Mouse (Mus musculus) heart, postnatal 10 days (tissue): ENCODE data around the gene Vat1. TPM values are rescaled to one million over a fixed set of nuclear protein-coding genes. Genes with fewer than 3 reads are reported as not detected.
A peak's percentile ranks its signal among the peaks of the same experiment; 100 is the strongest.
"Not testable (repeated sequence)": the region's sequence is repeated elsewhere in the genome, so short reads cannot be mapped to it uniquely, and the experiment has no call there.

ENCODE experiments used
- DNase-seq, 2 experiments: peaks; one replicate each; pipeline ENCODE4 v3.0.0; 2021
- intact Hi-C: fragments of 180-260 bp; cut with DNase I; formaldehyde crosslinking; loops from one replicate; pipeline ENCODE4 v1.15.1; 2025
- total RNA-seq, 2 experiments: library from RNA; stranded (reverse); gene quantifications; 2 replicates each; pipeline ENCODE4 v1.2.3; 2021

The Vat1 gene
- total RNA-seq, 2 experiments from 2014 or later = 50.1 to 50.4 TPM

DNA sequence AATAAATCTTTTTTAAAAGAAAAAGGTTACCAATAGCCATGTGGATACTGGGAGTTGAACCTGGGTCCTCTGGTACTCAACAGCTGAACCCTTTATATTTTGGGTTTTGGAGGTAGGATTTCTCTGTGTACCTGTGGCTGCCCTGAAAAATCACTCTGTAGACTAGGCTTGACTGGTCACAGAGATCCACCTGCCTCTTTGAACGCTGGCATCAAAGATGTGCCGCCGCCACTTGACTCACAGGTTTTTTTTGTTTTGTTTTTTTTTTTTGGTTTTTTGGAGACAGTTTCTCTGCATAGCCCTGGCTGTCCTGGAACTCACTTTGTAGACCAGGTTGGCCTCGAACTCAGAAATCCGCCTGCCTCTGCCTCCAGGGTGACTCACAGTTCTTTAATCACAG is 18.2 kb downstream of the Vat1 start:
- DNase-seq = no peak
- intact Hi-C loops = loop anchor here (2.0 kb wide), 1 partner anchor 15 kb away; no protein-coding TSS in a partner anchor

DNA sequence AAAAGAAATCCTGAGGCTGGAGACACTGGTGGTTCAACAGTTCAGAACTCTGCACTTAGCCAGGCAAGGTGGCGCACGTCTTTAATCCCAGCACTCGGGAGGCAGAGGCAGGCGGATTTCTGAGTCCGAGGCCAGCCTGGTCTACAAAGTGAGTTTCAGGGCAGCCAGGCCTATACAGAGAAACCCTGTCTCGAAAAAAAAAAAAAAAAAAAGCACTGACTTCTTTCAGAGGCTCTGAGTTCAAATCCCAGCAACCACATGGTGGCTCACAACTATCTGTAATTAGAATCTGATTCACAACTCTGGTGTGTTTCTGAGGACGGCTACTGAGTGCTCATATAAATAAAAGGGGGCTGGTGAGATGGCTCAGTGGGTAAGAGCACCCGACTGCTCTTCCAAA is 19.2 kb downstream of the Vat1 start:
- DNase-seq, intact Hi-C loops: not testable (repeated sequence)

- no peak for DNase-seq
These were observed 19.7 kb downstream of the Vat1 start for GRCm38 (mm10) chr11:101446319-101446718.

DNA sequence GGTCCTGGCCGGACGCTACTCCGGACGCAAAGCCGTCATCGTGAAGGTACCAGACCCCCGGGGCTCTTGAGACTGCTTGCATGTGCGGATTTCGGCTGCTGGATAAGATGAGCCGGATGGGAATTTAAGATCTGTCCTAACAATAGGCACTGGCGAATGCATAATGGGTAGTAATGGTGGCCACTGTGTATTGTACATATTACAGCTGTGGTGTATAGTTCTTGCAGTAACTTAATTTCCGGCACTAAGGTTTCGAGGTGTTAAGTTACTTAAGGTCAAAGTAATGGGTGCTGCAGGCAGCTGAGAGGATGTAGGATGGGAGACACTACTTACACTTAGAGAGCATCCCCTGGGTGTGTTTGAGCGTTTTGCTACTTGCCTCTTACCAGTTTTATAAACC is 23.3 kb downstream of the Vat1 start:
- DNase-seq = no peak
- intact Hi-C loops = no loop called here

More at GRCm38 (mm10) chr11:101446319-101446718, 19.7 kb downstream of the Vat1 start:
- intact Hi-C loops = no loop called here

DNA sequence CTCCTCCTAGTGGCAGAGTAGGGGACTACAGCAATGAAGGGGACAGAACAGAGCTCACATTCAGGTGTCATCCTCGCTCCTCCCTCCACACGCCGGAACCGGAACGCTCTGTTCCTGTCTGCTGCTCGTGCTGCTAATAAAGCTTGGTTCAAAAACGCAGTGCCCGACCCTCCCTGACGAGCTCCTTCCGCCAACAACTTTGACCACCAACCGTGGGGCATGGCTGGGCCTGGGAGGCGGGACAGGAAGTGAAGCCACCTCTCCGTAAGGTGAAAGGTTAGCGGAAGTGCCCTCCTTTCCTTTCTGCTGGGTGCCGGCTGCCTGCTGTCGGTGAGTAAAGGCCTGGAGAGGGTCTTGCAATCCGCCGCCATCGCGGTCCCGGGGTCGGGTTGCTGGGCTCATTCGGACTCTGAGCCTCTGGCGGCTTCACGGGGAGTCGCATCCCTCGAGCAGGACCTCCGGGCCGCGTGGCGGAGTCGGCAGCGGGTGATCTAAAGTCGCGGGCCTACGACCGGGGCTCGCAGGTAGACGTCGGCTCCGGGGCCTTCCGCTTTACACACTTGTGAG is 23.8 kb downstream of the Vat1 start, which contains the start of gene Rpl27:
Gene Rpl27, plus strand, starts transcription at position 172 of the 567 bp plus-strand sequence.
- intact Hi-C loops = no loop called here
- peak; percentile 98 for DNase-seq

DNA sequence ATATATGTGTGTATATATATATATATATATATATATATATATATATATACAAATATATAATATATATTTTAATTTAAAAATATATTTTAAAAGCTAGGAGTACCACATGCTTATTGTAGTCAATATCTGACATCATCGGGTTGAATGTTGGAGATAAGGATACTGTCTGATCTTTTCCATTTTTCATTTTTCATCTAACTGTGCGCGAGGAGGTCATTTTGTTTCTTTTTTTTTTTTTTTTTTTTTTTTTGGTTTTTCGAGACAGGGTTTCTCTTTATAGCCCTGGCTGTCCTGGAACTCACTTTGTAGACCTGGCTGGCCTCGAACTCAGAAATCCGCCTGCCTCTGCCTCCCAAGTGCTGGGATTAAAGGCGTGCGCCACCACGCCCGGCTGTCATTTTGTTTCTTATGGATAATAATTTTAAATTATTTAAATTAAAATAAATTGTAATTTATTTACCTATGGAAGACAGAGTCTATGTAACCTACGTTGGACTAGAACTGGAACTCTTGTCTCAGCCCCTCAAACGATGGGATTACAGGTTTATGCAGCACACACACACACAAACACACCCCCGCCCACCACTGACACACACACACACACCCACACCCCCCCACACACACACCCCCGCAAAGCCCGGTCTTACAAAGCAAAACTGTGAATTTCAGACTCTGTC is 24.4 kb downstream of the Vat1 start:
- DNase-seq, intact Hi-C loops: not testable (repeated sequence)

- intact Hi-C loops, DNase-seq: not testable (repeated sequence)
These were observed 28.0 kb downstream of the Vat1 start for GRCm38 (mm10) chr11:101438006-101438405.

DNA sequence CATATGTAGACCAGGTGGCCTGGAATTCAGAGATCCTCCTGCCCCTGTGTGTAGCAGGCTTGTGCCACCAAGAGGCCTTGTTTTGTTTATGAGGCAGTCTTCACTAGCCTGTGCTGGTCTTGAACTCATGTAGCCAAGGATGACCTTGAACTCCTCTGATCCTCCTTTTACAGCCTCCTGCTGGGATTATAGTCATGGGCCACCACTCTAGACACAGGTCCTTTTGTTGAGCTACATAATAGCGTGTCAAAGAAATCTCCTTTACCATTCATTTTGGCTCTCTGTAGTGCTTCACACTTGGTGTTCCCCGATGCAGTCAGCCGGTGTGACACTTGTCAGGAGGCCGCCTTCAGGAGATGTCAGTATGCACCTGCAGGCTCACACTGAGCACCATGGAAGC is 29.1 kb downstream of the Vat1 start:
- DNase-seq = no peak
- intact Hi-C loops = no loop called here

GRCm38 (mm10) chr11:101435831-101436230 is 30.2 kb downstream of the Vat1 start:
- no peak for DNase-seq

GRCm38 (mm10) chr11:101433396-101433795 is 32.6 kb downstream of the Vat1 start:
- intact Hi-C loops = no loop called here
- no peak for DNase-seq

More at GRCm38 (mm10) chr11:101435831-101436230, 30.2 kb downstream of the Vat1 start:
- intact Hi-C loops = no loop called here

DNA sequence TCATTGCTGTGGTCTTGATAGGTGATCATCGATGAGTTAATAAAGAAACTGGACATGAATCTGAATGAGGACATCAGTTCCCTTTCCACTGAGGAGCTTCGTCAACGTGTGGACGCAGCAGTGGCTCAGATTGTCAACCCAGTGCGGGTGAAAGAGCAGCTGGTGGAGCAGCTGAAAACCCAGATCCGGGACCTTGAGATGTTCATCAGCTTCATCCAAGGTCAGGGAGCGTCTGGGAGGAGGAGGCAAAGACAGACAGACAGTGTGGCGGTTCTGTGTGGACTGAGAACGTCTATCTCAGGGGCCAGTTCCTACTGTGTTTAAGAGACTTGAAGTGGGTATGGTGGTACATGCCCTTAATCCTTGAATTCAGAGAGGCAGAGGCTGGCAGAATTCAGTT is 34.7 kb downstream of the Vat1 start:
- DNase-seq = no peak
- intact Hi-C loops = no loop called here

GRCm38 (mm10) chr11:101426165-101426564 is 39.9 kb downstream of the Vat1 start:
- intact Hi-C loops = no loop called here
- DNase-seq = no peak

- peak; percentile 99 for DNase-seq
- intact Hi-C loops = no loop called here
These were observed 40.9 kb downstream of the Vat1 start, which contains the start of the genes Rundc1 and Ptges3l for GRCm38 (mm10) chr11:101424925-101425813. TSS of gene Rundc1 (plus strand) at chr11:101425085. TSS of gene Ptges3l (minus strand) at chr11:101425333.

GRCm38 (mm10) chr11:101424105-101424851 is 41.8 kb downstream of the Vat1 start, which contains the start of gene Gm27029:
TSS of gene Gm27029 (minus strand) at chr11:101424796.
- intact Hi-C loops = no loop called here
- peak; percentile 52 to 54 for DNase-seq

GRCm38 (mm10) chr11:101420148-101420547 is 45.9 kb downstream of the Vat1 start:
- no peak for DNase-seq
- intact Hi-C loops = no loop called here

DNA sequence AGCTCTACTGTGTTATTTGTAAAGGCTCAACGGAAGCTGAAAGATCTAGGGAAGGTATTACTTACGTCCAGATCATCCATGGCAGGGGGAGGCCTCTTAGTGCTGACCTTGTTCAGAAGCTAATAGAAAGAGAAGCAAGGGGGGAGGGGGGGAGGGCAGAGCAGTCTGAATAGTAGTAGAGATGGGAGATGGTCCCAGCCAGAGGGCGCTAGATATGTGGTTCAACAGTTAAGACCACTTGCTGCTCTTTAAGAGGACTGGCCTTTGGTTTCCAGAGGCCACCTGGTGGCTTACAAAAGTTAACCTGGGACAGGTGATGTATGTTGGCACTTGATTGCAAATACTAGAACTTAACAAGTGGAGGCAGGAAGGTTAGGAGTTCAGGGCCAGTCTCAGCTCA is 46.4 kb downstream of the Vat1 start:
- no peak for DNase-seq
- intact Hi-C loops = no loop called here

- DNase-seq = no peak
- intact Hi-C loops = no loop called here
These were observed 47.0 kb downstream of the Vat1 start for GRCm38 (mm10) chr11:101418991-101419390.

DNA sequence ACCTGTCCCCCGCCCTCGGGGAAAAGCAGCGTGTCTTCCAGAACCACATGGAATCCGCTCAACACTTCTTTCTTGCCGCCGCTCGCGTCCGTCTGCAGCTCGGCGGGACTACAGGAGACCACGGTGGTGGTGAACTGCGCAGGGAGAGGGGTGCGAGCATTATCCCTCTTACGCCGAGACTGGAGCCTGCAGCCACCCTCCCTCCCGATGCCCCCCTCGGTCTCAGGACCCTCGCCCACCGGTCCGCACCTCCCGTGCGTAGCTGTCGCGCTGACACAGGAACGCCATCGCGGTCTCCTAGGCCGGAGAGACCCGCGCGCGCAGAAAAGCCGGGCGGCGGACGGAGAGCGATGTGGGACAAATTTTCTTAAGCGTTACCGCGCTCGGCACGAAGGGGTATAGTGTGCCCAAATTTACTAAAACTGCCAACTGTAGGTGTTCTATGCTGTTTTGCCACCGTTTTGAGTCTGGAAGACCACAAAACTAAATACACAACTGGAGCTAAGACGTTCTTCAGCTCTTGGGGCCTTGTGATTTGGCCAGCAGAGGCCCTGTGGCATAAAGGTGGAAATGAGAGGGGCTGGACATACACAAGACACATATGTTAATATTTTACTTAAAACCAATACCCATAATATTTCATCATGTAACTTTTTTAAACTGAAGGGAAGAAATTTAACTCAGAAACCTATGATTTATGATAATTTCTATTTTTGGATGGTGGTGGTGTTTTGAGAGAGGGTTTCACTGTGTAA is 48.8 kb downstream of the Vat1 start, which contains the start of gene Aarsd1:
Gene Aarsd1, minus strand, starts transcription at position 515 of the 755 bp plus-strand sequence.
- intact Hi-C loops = no loop called here
- DNase-seq = peak; percentile 91 to 93

DNA sequence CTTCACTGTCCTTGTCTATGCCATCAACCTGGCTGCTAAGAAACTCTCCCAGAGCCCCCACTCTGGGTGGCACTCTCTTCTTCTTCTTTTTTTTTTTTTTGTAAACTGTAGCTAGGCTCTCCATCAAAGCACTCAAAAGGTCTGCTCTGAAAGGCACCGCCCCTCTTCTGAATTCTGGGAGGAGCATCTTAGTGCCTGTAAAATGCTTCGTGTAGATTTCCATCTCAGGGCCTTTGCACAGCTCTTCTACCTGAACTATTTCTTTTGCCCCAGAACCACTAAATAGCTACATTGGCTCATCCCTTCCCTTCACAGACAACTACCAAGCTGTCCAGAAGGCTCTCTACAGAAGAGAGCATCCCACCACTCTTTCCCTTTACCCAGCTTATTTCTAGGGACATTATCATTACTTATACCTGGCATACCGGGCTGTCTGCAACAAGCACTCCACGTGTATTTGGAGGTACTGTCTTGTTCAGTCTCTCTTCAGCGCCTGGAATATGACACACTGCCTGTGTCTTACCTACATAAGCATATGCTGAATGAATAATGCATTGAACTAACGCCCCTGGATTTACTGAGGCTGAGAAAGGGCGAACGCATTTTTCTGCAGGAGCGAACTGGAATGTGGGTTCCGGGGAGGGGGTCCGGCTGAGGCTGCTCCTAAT is 49.5 kb downstream of the Vat1 start:
- intact Hi-C loops = no loop called here
- no peak for DNase-seq
